Mouse (Mus musculus) T-helper 17 cell (primary cell): ENCODE results near the gene Ccer2.

Source experiments
- in situ Hi-C, 2 experiments: fragments of 300-600 bp; cut with MboI, MseI; formaldehyde crosslinking; loops; 1 replicate in 1 of 2; 2 replicates in 1 of 2; pipeline ENCODE4 v1.15.1; 2025; ENCODE audit warnings: high pct_unique_total_duplicates in 2 of 2

Ccer2 gene

DNA sequence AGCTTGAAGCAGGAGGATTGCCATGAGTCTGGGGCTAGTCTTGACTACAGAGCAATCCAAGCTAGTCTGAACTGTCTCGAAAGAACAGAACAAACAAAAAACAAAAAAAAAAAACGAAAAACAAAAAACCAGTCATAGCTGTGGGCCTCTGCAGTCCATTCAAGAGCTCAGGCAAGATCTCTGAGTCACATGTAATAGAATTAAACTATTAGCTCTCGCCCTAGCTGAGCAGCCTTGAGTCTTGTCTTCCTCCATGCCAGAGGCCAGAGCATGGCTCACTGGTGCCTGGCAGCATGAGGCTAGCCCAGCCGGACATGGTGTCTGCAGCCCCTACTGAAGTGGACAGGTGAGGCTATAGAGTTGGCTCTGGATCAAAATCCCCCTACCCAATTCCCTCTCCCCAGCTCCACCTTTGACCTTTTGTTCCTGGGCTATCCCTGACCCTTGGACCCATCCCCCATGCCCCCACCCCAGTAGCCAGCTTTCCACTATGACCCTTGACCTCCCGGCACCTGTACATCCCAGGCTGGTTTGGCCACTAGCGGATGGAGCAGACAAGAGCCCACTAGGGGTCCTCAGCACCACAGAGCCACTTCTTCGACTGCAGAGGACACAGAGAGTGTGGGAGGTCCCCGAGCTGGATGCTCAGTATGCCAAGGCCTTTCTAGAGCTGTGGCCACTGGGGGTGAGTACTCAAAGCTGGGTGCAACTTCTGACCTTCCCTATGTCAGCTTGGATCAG lies 34.3 kb downstream of the Ccer2 start:
- in situ Hi-C loops: no loop called here

DNA sequence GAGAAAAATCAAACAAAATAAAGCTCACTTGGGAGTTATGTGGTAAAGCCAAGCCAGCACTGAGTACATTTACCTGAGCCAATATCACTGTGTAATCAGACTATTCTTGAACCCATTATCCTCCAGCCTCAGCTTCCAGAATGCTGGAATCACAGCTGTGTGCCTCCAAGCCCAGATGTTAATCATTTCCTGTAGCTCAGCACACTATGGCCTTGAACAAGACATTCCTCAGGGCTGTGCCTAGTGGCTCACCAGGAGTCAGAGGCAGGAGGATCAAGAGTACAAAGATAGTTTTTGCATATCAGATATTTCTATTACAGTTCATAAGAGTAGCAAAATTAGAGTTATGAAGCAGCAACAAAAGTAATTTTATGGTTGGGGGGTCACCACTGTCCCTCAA lies 35.7 kb downstream of the Ccer2 start:
- in situ Hi-C loops: no loop called here

DNA sequence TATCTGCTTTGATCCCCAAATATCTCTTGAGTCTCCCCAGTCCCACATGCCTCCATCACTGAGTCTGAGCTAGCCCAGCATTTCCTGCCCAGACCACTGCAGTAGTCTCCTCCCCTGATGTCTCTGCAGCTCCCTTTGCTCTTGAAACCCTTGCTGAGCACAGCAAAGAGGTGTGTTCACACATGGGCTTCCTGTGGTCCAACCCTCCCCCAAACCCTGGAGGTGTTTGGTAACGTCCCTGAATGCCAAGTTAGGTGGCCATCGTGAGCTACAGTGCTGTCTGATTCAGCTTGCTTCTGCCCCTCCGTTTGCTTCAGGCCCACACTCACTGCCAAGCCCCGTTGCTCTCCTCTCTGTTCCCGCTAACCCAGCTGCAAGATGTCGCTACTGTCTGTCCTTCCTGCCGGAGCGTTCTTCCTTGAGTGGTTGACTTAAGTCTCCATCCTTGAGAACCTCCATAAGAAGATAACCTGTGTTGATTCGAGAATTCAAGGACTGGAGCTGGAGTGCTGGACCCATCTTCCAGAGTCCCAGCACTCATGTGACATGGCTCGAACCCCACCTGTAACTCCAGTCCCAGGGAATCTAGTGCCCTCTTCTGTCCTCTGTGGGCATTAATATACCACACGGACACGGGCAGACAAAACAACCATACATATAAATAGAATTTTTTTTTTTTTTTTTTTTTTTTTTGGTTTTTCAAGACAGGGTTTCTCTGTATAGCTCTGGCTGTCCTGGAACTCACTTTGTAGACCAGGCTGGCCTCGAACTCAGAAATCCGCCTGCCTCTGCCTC lies 36.6 kb downstream of the Ccer2 start:
- in situ Hi-C loops: no loop called here

DNA sequence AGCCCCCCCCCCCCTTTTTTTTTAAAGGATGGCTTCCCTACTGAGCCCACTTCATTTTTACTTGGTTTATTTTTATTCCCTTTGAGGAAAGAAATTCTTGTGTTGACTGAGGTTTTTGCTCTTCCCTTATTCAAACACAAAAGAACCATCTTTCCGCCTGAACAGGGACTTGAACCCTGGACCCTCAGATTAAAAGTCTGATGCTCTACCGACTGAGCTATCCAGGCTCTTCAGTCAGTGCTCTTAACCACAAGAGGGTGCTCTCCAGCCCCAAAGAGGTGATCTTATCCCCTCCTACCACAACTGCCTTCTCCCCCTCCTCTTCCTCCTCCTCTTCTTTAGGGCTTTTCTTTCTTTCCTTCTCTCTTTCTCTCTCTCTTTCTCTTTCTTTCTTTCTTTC lies 37.9 kb downstream of the Ccer2 start:
- in situ Hi-C loops: no loop called here

DNA sequence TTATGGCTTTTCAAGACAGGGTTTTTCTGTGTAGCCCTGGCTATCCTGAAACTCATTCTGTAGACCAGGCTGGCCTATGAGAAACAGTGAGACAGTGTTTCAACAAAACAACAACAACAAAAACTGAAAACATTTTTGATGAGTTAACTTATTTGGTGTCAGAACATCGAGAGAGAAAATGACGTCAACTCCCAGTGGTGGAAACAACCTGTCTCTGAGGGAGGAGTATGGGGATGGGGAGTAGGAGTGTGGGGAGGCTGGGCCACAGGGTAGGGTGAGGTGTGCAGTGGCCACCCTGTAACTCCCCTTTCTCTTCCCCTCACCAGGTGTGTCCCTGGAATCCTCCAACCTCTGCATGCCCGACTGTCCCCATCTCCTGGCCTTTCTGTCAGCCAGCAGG lies 38.5 kb downstream of the Ccer2 start:
- in situ Hi-C loops: no loop called here

DNA sequence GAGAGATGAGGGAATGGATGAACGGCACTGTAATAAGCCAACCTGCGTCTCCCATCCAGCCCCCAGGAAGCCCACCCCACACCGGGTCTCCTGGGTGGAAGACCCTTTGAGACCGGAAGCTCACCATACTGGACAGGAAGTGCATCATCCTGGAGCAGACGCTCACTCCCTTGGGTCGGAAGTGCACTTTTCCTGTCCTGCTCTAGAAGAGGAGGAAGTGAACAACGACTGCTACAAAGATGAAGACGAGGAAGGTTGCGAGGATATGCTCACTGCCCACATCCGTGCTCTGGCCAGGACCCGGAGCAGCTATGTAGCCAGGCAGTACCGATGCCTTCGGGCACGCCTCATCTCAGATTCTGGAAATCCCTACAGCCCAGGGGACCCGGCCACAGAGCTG lies 39.9 kb downstream of the Ccer2 start:
- in situ Hi-C loops: loop anchor here (5.0 kb wide), 1 partner anchor 71 kb away; no protein-coding TSS in a partner anchor

DNA sequence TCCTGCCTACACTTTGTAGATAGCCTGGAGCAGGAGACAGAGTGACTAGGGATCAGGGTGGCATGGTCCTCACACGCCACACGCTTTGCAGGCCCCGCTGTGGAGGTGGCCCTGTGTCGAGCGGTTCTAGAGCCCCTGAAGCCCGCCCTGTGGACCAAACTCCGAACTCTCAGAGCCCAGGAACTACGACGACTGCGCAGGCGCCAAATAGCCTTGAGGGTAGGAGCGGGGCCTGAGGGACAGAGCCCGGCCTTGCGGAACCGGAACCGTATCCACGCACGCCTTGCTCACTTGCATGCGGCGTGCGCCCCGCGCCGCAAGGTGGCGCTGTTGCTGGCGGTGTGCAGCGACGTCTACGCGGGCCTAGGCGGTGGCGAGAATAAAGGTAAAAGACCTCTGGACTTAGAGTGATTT lies 40.6 kb downstream of the Ccer2 start:
- in situ Hi-C loops: loop anchor here (5.0 kb wide), 1 partner anchor 71 kb away; no protein-coding TSS in a partner anchor

DNA sequence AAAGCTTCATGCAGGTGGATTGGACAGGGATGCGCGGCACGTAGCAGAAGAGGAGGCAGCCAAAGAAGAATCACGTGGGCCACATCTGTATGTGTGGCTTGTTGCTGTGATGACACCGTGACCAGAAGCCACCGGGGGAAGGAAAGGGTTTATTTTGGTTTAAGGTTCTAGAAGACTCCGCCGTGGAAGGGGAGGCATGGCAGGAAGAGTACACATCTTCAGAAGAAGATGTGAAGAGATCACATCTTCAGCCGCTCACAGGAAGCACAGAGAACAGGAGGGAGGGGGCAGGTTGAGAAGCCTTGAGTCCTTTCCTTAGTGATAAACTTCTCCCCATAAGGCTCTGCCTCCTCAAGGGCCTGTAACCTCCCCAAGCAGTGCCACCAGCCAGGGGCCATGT lies 44.0 kb downstream of the Ccer2 start:
- in situ Hi-C loops: loop anchor here (5.0 to 25.0 kb wide), 2 partner anchors 67 to 1612 kb away; partner anchors contain the start of genes Hcst (in 1 of the 2), Nfkbid (in 1 of the 2) and Tyrobp (in 1 of the 2)

DNA sequence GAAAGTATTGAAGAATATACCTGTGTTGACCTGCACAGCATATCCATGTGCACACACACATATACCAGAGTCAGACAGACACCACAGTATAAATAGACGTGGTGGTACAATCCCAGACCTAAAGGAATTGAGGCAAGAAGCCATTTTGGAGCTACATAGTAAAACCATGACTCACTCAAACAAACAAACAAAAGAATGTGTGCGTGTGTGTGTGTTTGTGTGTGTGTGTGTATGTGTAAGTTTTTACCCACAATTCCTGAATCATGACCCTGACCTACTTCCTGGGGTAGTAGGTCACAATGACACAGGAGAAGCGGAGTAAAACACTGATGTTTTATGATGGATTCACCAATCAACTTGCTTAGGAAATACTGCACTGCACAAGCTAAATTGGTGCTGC lies 45.5 kb downstream of the Ccer2 start:
- in situ Hi-C loops: loop anchor here in 1 of 2 experiments (25.0 kb wide), 1 partner anchor 1611 kb away; the partner anchor contains the start of genes Hcst, Nfkbid and Tyrobp

DNA sequence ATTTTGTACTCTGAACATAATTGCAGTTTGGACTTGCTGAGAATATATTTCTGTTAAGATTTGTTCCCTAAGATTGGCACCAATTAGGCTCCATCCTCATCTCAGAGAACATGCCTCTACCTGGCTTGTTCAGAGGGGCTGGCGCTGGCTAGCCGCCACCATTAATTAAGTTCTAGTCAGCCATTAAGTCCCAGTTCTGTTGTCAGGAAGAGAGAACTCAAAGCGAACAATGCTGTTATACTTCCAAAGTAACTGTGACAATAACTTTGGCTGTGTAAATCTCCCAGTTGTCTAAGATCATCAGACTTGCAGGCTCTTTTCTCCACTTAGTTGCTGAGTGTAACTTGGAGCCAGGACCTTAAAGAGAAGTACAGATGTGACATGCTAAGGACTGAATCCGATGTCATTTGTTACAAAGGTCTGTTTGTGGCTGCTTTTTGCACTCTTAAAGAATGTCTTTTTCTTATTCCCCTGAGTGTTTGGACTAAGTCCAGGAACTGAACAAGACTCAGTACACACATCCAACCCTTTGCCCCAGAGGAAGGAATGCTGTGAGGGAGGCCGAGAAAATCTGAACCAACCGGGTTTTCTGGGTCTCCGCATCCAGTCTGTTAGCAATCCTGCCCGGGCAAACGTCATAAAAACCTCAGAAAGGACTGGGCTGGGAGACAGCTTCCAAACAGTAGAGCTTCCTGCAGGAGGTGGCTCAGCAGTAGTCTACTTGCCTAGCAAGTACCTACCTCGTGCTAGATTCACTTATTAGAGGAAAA lies 46.1 kb downstream of the Ccer2 start:
- in situ Hi-C loops: loop anchor here in 1 of 2 experiments (25.0 kb wide), 1 partner anchor 1610 kb away; the partner anchor contains the start of genes Hcst, Nfkbid and Tyrobp

DNA sequence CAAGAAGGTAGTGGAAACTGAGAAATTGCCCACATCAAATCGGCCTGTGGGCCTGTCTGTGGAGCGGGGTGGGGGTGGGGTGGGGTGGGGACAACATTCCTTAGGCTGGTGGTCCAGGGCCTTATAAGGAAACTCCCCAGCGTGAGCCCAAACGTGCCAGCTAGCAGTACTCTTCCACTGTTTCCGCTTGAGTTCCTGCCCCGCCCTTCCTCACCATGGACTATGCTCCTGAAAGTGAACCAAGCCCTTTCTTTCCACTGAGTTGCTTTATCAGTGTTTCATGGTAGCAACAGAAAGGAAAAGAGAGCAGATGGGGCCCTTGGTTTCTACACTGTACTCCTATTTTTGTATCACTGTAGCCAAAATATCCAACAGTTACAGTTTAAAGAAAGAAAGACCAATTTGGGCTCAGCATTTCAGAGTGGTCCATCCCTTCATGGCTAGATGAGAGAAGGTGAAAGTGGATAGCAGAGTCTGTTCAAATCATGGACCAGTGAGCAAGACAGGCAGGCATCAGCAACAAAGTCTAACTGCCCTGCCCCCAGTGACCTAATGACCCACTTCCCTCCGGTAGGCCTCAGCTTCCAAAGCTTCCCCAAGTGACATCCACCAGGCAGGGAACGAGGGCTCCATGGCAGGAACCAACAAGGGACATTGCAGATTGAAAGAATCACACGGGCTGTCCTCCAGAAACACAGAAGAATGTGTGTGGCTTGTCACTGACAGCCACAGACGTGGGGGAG lies 47.0 kb downstream of the Ccer2 start:
- in situ Hi-C loops: loop anchor here in 1 of 2 experiments (25.0 kb wide), 1 partner anchor 1609 kb away; the partner anchor contains the start of genes Hcst, Nfkbid and Tyrobp

DNA sequence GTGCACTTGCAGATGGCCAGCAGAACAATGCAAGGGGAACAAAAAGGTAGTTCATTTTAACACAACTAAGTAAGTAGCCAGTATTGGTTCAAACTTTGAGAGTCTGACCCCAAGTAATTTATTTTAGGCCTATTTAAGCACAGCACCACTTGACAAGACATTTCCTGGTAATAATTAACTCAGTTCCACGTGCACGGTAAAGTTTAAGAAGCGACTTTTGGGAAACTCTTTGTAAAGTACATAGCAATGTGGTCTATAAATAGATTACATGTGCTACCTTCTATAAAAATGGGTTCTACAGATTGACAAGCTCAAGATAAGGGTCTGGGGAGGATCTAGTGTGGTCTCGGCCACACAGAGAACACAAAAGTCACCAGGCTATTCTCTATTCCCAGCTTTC lies 47.8 kb downstream of the Ccer2 start:
- in situ Hi-C loops: loop anchor here in 1 of 2 experiments (25.0 kb wide), 1 partner anchor 1609 kb away; the partner anchor contains the start of genes Hcst, Nfkbid and Tyrobp

DNA sequence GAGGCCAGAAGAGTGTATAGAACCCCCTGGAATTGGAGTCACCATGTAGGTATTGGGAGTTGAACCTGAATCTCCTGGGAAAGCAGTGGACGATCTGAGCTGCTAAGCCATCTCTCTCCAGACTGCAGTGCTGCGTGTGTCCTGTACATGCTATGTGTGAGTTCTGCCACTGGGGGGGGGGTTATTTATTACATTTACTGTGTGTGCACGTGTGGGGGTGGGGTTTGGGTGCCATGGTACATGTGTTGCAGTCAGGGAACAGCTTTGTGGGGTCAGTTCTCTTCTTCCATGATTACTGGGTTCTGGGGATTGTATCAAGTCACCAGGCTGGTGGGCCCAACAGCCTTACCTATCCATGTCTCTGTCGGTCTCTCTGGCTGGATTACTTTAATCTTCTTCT lies 50.9 kb downstream of the Ccer2 start:
- in situ Hi-C loops: loop anchor here in 1 of 2 experiments (25.0 kb wide), 1 partner anchor 1605 kb away; the partner anchor contains the start of genes Hcst, Nfkbid and Tyrobp

DNA sequence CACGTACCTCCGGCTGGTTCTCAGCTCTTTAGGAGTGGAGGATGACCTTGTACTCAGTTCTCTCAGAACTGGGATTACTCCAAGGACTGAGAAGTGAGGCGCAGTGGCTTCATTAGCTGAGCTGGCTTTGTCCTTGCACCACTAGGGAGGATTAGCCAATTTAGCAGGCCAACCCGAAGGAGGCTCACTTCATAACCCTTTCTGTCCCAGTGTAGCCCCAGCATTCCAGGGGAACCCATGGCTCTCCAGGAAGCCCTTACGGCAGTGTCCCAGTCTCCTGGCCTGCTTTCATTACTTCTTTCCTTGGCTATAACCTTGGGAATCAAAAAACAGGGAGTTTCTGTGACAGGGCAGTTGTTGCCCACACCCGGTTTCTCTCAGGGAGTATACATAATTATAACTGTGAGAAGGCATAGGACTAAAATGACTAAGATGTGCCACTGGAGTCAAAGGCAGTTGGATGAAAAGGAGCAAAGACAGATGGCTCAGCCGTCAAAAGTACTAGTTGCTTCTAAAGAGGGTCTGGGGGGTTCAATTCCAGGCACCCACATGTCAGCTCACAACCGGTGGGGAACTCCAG lies 51.8 kb downstream of the Ccer2 start:
- in situ Hi-C loops: loop anchor here in 1 of 2 experiments (25.0 kb wide), 1 partner anchor 1605 kb away; the partner anchor contains the start of genes Hcst, Nfkbid and Tyrobp

DNA sequence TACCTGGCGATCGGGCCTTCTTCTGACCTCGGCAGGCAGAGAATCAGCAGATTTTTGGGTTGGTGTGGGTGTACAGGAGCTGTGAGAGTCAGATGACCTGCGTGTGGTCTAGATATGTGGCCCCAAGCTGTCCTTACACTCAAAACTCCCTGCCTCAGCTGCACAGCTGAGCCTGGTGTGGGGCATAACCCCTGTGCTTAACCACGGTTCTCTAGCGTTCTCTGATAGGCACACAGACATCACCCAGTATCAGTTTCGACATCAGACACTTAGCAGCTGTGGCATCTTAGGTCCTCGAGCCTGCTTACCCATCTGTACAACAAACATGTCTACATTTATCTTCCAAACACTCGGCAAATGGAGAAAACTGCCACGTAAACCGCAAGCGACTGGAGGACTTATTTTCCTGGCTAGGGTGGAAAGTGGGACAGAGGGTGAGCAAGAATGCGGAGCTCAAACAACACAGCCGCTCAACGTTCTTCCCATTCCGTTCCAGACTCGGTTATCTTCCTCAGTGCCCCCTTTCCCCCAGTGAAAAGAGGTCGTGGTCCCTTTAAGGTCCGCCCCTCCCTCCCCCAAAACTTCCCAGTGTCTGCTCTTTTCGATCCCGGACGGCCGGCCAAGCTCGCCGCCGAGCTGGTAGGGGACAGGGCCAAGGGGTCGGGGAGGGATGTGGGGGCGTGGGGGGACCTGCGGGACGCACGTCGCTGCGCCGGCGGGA lies 52.4 kb downstream of the Ccer2 start, which contains the start of gene Hnrnpl:
Gene Hnrnpl, plus strand, starts transcription at position 321 of the 721 bp plus-strand sequence.
- in situ Hi-C loops: loop anchor here in 1 of 2 experiments (25.0 kb wide), 1 partner anchor 1604 kb away; the partner anchor contains the start of genes Hcst, Nfkbid and Tyrobp
